Mouse (Mus musculus): ENCODE measurements around the gene Gm14401.
"Not testable (repeated sequence)": the region's sequence is repeated elsewhere in the genome, so short reads cannot be mapped to it uniquely, and the experiment has no call there.

The Gm14401 gene

GRCm38 (mm10) chr2:177073432-177074423, at the start of gene Gm14401:
TSS of gene Gm14401 (plus strand) at chr2:177074320.
- in situ Hi-C loops (cut with MboI, MseI) = loop anchor here (5.0 to 25.0 kb wide), 2 partner anchors 211 to 2001 kb away; no protein-coding TSS in a partner anchor

GRCm38 (mm10) chr2:177072807-177073206, 1.3 kb upstream of the Gm14401 start:
- in situ Hi-C loops (cut with MboI, MseI) = loop anchor here (5.0 to 25.0 kb wide), 2 partner anchors 211 to 2001 kb away; no protein-coding TSS in a partner anchor

GRCm38 (mm10) chr2:177075015-177075414, 895 bp downstream of the Gm14401 start:
- in situ Hi-C loops (cut with MboI, MseI) = loop anchor here (25.0 kb wide), 1 partner anchor 963 kb away; no protein-coding TSS in a partner anchor

GRCm38 (mm10) chr2:177079866-177080265, 5.7 kb downstream of the Gm14401 start:
- in situ Hi-C loops (cut with MboI, MseI) = loop anchor here (25.0 kb wide), 1 partner anchor 968 kb away; no protein-coding TSS in a partner anchor

- in situ Hi-C loops (cut with MboI, MseI) = not testable (repeated sequence)
These were observed 35.0 kb downstream of the Gm14401 start for GRCm38 (mm10) chr2:177109086-177109485.

GRCm38 (mm10) chr2:177129097-177129496, 55.0 kb downstream of the Gm14401 start:
- in situ Hi-C loops (cut with MboI, MseI) = not testable (repeated sequence)

Measured in T-helper 2 cell (primary cell).